Mouse (Mus musculus) lung, adult 2 months (tissue): ENCODE results near the gene Slamf8.

ENCODE experiments used
- CTCF ChIP-seq: fragments of 200-500 bp; IDR thresholded peaks from 2 replicates; pipeline ENCODE4 v1.5.1; 2011; ENCODE audit warnings: mild to moderate bottlenecking, low read length, control low read depth; ENCODE audit not compliant: insufficient read depth
- POLR2A ChIP-seq: fragments of 200-500 bp; IDR thresholded peaks from 2 replicates; pipeline ENCODE4 v1.6.1; 2011; ENCODE audit warnings: low read depth, mild to moderate bottlenecking, control low read depth, low read length, borderline replicate concordance; ENCODE audit errors: extremely low read depth

DNA sequence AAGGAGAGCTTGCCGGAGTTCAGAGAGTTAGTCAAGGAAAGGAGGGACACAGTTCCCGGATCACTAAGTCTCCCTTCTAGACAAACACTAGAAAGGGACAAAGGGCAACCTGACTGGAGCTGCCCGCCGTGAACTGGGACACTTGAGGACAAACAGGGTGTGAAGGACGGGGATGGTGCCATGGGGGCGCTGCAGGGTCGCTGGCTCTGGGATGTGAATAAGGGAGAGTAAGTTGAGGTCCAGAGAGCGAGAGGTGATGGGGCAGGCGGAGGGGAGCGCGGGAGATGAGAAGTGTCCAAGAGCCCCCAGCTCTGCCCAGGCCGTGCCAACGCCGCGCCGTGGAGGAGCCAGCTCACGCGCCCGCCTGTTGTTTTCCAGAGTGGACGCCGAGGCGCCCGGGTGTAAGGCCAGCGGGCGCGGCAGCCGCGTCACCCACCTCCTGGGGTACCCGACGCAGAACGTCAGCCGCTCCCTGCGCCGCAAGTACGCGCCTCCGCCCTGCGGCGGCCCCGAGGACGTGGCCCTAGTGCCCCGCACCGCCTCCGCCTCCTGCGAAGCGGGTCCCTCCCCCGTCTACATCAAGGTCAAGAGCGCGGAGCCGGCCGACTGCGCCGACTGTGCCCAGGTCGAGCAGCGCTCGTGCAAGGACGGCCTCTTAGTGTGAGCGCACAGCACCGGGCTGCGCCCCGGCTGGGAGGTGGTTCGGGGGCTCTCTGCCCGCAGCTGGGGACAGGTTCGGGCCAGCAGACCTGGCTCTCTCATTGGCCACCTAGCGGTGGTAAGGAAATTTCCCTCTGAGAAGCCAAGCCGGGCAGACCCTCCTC is 27.5 kb downstream of the Slamf8 start:
- TF ChIP-seq POLR2A: no peak; the same call in 1 of the 2 replicates
- peak; percentile 56 for TF ChIP-seq CTCF
